In genomic region chr11:81280070-81280469, GRCm38 (mm10) we compare ENCODE assay signal across 26 mouse cellular contexts.
"Had no signal": no experiment of that assay in that cellular context is flagged by ENCODE, and none has a peak within 500 bp of the region (broad histone marks: within the 10 kb centered on the region; RNA-seq: fewer than 3 reads in every experiment).

No protein-coding gene starts in this region.

- H3K36me3 ChIP-seq: heart, embryonic 13.5 days; heart, embryonic 15.5 days; hindbrain, embryonic 13.5 days; hindbrain, embryonic 15.5 days; kidney, embryonic 15.5 days; limb, embryonic 13.5 days; limb, embryonic 15.5 days; liver, embryonic 12.5 days had no signal

- DNase-seq: gastrocnemius, postnatal 14 days; gastrocnemius, postnatal 36 days; heart, adult 18-20 months; heart, postnatal 14 days; heart, postnatal 36 days; kidney, adult 11 months; kidney, adult 2 months; kidney, adult 9 months; kidney, postnatal 14 days; kidney, postnatal 36 days; layer of hippocampus, adult 9-11 months; layer of hippocampus, postnatal 36 days; left cerebral cortex, postnatal 4 days; lung, adult 18-20 months had no signal

- H3K4me3 ChIP-seq: heart, embryonic 13.5 days; heart, embryonic 15.5 days; hindbrain, embryonic 13.5 days; hindbrain, embryonic 15.5 days; kidney, embryonic 15.5 days; left cerebral cortex, adult 2 months; limb, embryonic 13.5 days; limb, embryonic 15.5 days; liver, embryonic 12.5 days had no signal

- H3K4me1 ChIP-seq: heart, embryonic 13.5 days; heart, embryonic 15.5 days; kidney, embryonic 15.5 days; limb, embryonic 13.5 days; limb, embryonic 15.5 days; liver, embryonic 12.5 days had no signal

- H3K27ac ChIP-seq: heart, embryonic 13.5 days; heart, embryonic 15.5 days; hindbrain, embryonic 13.5 days; hindbrain, embryonic 15.5 days; hindbrain, postnatal 0 days; kidney, embryonic 15.5 days; kidney, postnatal 0 days; left cerebral cortex, adult 2 months; limb, embryonic 13.5 days; limb, embryonic 15.5 days; liver, embryonic 12.5 days; liver, embryonic 14.5 days had no signal

- H3K9me3 ChIP-seq: heart, embryonic 13.5 days; heart, embryonic 15.5 days; hindbrain, embryonic 13.5 days; hindbrain, embryonic 15.5 days; kidney, embryonic 15.5 days; limb, embryonic 13.5 days; limb, embryonic 15.5 days; liver, embryonic 12.5 days had no signal

- H3K9ac ChIP-seq: heart, embryonic 13.5 days; heart, embryonic 15.5 days; hindbrain, embryonic 13.5 days; hindbrain, embryonic 15.5 days; kidney, embryonic 15.5 days; limb, embryonic 13.5 days; limb, embryonic 15.5 days; liver, embryonic 12.5 days; liver, embryonic 14.5 days had no signal
